Mouse (Mus musculus) T-cell, adult 2 months (primary cell): ENCODE results near the gene Baz1a.

ENCODE experiments used
- DNase-seq: peaks from one replicate; pipeline ENCODE4 v3.0.0; 2022; ENCODE audit warnings: low spot score

Gene Baz1a

GRCm38 (mm10) chr12:55013626-55014398 lies at the start of gene Baz1a:
Baz1a (minus strand) TSS chr12:55014348.
- DNase-seq: no peak

DNA sequence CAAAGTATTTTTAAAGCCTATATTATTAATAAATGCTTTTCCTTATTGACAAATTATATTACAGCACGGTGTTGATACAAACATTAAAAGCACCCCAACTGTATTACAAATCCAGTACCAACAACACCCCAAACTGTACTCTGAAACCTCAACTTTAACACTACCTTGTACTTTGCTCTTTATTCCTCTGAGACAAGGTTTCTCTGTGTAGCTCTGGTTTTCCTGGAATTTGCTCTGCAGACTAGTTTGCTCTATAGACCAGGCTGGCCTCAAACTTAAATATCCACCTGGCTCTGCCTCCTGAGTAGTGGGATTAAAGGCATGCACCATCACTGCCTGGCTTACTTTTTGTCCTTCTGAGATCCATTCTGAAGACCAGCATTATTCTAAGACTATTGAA lies 48.0 kb upstream of the Baz1a start:
- no peak for DNase-seq

DNA sequence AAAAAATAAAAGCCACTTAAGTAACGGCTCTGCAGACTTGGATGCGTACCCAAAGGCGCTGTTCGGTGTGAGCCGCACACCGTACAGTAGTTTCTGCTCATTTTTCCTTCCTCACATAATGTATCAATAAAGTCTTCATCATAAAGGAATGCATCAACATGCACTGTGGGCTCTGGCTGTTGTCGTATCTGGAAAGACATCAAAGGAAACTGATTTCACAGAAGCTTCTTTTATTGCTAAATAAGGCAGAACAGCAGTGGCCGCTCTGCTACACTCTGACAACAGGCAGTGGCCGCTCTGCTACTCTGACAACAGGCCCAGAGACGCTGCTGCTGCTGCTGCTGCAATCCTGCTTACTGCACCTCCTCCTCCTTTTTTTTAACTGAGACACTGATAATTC lies 46.9 kb upstream of the Baz1a start:
- DNase-seq: no peak

DNA sequence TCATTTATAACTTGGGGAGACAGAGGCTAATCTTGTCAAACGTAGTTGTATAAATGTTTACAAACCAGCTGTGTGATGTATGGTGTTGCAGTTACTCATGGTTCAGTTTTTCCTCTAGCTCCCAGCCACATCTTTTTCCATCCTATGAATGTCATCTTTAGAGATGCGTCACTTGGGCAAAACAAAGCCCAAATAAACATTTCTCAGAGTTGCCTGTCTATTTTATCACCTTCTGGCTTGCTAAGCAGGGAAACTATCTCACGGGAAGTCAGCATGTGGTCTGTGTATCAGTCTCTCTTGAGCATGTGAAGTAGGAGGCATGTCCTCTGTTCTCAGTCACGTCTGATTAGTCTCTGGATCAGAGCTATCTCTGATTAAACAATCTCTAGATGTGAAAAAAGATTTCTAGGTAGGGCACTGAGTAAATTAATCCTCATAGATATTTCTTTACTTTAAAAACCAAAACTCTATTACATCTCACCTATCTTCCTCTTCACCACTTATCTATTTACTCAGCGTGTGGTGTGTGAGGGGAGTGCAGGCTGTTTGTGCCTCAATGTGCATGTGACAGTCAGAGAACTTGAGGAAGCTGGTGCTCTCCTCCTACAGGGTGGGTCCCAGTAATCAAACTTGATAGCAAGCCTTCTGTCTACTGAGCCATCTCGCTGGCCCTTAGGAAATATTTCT lies 46.2 kb upstream of the Baz1a start:
- DNase-seq: no peak

DNA sequence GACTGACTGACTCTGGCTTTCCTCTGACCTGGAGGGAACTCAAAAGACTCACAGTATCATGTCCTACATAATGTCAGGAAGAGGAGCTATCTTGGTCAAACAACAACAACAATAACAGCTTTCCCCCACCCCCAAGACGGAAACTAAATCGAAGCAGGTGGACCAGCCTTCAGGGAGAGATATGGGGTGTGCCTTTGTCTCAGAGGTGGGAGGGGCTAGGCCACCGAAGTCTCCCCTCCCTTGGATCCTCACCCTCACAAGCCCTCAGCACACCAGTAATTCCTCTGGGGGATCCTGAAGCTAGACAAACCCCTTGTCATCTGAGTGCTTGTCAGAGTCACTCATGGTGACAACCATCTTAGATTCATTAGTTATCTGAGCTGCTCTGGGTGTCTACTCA lies 45.7 kb upstream of the Baz1a start:
- no peak for DNase-seq

DNA sequence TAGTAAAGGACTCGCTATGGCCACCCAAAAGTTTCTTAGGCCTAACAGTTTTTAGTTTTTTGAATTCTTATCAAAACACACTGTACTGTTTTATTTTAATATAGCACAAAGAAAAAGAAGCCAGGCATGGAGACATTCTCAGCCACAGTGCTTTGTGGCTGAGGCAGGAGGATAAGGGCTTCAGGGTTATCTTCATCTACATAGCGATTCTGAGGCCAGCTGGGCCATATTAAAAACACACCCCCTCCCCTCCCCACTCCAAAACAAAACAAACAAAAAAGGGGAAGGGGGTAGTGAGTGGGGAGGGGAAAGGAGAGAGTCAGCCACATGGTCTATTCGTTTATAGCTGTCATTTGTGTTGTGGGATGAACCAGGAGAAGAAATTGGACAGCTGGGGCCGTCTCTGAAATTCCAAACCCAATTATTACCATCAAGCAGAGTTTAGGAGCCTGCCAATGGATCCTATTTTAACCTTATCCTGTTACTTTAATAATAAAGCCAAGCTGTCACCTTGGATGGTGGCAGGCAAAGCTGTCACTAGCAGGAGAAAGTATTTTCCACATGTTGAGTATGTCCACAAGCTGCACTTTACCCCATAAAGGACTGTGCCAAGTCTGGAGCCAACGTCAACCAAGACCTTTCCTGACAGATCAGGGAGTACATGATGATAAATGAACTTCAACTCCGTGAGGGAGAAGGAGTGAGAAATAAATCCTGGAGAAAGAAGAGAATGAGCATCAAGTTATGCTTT lies 44.9 kb upstream of the Baz1a start:
- no peak for DNase-seq

DNA sequence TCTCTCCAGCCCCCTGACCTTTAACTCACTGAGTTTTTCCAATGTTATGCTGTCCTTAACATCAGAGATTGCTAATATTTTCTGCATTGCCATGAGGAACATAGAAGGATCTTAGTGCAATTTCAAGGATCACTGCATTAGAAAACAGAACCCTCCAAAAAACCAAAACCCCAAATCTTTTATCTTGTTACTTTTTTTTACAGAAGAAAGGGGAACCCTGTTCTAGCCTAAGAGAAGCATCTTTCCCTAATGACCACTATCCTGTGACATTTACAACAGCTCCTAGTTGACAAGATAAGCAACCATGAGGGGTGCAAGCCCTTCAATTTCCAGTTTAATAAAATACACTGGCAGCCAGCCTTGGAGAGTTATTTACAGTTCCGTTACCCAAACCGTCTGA lies 42.6 kb upstream of the Baz1a start:
- DNase-seq: no peak

DNA sequence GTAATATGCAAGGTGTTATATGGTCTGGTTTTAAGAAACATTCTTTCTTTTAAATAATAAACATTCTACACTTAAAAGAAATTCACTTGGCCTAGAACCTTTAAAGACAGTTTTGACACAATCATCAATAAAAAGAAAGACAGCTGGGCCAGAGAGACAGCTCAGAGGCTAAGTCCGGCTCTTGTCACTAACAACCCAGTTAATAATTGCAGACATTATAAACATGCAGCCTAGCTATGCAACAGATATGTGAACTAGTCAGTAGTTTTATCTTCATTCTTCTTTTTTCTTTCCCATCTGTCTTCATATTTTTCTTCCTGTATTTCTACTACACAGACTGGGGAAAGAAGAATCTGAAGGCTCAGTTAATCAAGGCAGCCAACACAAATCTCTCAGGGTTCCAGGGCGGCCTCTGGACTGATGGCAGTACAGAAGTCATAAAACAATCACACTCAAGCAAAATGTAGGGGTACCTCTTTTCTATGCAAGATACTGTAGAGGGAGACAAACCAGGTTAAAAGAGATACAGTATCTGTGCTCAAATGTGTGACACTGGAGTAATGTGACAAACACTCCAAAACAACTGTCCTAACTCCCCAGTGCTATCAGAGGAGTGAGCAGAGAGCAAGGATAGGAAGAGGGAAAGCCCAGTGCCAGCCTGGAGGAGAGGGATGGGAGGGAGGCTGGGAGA lies 40.5 kb upstream of the Baz1a start:
- no peak for DNase-seq

DNA sequence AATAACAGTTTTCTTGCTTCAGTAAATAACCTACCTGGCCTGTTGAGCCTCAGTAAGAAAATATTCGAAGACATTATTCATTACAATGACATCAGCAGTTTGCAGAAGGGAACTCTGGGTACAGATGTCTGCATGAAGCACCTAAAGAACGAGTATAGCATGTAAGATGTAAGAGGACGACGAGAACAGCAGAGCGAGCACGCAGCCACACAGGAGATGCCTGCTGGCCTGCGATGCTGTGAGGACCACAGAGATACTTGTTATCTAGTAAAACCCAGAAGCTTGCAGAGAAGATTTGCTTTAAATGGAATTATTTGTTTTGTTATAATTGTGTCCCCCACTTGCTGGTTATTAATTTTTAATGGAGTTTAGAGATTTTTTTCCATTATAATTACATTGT lies 39.1 kb upstream of the Baz1a start:
- no peak for DNase-seq

GRCm38 (mm10) chr12:55051210-55052173 lies 37.3 kb upstream of the Baz1a start:
- DNase-seq: no peak

- no peak for DNase-seq
Observed at GRCm38 (mm10) chr12:55049731-55050353, 35.7 kb upstream of the Baz1a start.

DNA sequence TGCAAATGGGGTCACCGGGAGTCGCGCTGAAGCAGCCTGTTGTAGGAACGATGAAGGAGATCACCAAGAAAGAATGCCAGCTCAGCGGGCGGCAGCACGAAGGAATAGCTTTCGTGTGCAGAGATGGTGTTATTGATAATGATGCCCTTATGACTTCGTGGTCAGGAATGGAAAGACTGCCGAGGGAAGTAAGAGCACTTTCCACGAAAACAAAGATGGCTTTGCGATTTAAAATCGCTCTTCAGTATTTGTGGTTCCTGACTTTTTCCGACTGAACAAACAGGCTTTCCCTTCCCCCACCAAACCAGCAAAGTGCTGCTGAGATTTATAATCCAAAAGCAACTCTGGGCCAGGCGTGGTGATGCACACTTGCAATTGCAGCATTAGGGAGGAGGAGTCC lies 26.9 kb upstream of the Baz1a start:
- no peak for DNase-seq

DNA sequence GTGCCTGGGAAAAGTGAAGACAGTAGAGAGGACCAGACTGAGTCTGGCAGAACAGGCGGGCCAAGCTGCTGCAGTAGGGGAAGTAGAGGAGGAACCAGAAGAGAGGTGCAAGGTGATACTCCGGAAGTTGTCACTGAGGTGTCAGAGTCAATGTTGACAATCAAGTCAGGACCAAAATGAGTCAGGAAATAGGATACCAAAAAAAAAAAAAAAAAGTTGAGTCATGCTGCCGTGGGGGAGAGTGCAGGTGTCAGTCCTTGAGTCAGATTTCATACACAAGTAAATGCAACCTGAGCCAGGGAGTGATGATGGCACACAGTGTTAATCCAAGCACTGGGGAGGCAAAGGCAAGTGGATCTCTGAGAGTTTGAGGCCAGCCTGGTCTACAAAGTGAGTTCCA lies 12.9 kb upstream of the Baz1a start:
- peak; percentile 11 for DNase-seq

DNA sequence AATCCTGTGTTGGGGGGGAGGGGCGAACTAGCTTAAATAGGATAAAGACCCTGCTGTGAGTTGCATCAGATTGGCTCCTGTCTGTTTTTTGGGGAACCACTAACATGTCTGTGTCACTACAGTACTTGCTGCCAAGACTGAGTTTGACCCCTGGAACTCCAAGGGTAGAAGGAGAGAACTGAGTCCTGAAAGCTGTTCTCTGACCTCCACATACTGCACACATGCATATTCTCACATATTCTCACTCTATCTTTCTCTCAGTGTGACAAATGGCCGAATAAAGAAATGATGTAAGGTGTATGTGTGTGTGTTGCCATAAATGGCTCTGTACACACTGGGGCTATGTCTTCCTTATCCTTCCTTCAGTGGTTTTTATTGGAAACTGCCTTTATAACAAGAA lies 9.1 kb upstream of the Baz1a start:
- no peak for DNase-seq

- DNase-seq: no peak
Observed at GRCm38 (mm10) chr12:55019421-55019877, 5.3 kb upstream of the Baz1a start.

DNA sequence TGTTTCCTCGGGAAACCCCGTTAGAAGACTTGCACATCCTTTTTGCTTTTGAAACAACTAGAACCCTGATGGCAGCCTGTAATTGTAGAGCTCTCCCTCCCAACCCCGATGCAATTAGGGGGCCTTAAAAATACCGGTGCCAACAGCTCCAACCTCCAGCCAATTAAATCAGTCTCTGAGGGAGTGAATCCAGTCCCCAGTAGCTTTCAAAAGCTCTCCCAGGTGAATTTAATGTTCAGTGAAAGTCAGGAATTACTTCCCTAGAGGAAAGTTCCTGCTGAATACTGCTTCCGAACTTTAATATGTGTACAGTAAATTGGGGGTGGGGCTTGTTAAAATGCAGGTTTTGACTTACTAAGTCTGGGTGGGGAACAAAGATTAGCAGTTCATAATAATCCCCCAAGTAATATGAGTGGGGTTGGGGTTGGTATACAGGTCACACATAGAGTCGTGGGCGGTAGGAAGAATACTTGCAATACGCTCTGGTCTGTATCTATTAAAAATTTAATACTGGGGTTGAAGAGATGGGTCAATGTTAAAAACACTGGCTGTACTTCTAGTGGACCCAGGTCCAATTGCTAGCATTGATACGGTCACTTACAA lies 3.1 kb upstream of the Baz1a start:
- no peak for DNase-seq

DNA sequence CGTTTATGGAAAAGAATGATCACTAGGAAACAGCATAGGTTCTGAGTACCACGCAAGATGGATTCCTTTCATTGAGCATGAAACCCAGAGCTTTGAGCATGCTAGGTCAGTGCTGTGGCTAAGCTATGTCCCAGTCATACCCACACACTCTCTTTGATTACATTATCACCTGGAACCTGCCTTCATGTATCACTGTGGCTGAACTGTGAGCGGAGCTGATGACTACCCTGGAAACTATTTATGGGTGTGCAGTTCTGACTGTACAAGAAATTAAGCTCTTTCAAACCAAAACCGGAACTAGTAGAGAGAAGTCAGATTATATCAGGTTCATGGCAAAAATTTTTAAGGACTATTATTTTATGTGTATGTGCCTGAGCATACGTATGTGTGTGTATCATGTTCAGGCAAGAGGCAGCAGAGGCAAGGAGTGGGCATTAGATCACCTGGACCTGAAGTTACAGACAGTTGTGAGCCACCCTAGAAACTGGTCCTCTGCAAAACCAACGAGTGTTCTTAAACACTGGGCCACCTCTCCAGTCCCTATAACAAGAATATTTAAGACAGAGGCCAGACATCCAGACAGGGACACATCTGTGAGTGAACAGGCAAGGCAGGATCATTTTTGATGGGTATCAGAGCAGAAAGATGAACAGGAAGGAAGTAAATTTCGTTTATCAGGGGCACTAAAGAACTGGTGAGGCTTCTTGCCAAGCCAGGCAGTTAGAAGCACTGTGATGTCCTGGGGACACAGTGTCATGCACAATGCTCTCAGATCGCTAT lies 2.4 kb upstream of the Baz1a start:
- no peak for DNase-seq

DNA sequence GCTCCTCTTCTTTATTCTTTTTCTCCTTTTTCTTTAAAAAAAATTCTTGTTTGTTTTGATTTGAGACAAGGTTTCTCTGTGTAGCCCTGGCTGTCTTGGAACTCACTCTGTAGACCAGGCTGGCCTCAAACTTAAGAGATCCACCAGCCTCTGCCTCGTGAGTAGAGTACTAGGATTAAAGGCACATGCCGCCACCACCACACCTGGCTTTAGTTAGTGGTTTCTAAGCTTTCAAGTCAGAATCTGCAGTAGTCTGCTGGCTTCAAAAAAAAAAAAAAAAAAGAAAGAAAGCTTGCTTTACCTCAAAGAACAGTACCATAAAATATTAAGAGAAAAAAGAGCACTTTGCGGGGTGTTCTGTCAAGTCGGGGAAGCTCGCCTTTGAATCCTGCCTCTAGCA lies 1.3 kb upstream of the Baz1a start:
- peak; percentile 53 for DNase-seq

DNA sequence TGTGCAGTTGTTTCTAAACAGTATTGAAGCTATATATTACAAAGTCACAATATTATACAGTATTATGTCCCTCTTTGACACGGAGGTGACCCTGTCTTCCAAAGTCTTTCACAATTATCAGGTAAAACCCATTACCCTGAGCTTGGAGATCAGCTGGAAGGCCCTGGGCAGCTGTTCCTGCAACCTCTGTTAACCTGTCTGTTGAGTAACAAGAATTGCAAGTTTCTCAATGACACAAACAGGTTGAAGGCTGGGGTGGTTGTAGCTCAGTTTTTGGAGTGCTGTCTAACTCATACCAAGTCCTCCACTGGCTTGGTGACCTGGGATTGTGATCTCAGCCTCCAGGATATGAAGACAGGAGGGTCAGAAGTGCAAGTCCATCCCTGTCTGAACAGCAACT lies 1.1 kb downstream of the Baz1a start:
- DNase-seq: no peak
